Mouse (Mus musculus): Measurements from ENCODE around the gene Nat10.
A peak's percentile ranks its signal among the peaks of the same experiment; 100 is the strongest.

Gene Nat10

DNA sequence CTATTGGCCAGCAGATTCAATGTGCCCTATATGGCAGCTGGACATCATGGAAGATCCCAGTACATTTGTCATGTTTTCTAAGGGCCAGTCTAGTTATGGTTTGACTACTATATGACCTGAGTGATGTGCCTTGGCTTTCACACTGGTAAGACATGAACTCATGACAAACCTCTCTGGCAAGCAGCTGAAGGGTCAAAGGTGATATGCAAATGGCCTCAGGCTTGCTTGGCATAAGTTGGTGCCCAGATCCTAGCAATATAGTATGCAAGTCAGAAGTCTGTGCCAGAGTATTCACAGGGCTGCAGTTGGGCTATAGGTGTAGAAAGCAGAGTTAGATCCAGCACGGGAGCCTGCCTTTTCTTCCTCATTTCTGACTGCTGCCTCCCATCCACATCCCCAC lies 69.8 kb downstream of the Nat10 start:
- no peak for DNase-seq (ENCODE audit: low spot score in 2 of 2)

DNA sequence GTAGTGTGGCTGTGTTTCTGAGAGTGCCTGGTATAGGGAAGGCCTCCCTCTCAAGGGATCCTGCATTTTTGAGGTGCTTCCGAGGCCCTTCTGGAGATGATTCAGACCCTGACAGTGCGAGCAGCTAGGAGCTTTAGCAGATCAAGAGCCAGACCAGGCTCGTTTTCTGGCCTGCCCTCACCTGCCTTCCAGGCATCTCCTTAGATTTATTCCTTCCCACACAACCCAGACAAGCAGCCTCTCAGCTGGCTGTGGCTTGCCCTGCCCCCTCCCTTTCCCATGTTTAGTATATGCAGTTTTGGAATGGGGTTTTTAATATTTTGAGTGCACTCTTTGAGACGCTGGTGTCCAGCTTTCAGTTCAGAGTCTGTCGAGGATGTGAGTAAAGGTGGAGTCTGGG lies 70.2 kb downstream of the Nat10 start:
- DNase-seq (ENCODE audit: low spot score in 2 of 2), result no peak

DNA sequence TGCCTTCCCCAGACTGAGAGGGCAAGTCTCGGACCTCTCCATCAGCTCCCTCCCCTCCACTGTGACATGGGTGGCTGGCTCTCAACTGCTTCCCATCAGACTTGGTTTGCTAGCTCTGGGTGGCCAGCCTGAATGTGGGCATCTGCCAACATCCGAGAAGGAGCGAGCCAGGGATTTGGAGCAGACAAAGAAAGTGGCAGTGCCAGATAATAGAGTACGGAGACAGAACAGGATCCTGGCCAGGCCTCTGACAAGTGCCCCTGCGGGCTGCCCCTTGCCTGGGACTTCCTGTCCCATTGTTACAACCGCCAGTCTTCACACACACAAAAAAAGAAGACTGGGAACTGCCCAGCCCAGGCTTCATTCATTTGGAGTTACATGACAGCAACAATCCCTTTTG lies 70.6 kb downstream of the Nat10 start:
- peak; percentile 47 to 48 for DNase-seq (ENCODE audit: low spot score in 2 of 2)

DNA sequence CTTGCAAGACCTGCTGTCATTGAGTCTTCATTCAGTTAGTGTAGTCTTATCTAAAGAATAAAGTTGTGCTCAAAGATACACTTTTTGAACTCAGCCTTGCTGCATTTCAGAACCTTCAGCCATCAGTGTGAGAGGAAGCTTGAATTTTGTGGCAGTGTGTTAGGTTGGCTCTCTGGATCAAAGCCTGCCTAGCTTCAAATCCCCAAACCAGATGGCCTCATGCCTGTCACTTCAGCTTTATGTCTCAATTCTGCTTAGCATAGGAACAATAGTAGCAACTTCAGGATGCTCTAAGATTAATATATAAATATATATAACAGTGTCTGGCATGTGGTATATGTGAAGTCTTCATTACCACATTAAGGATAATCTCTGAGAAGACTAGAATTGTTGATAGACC lies 73.2 kb downstream of the Nat10 start:
- no peak for DNase-seq (ENCODE audit: low spot score in 2 of 2)

DNA sequence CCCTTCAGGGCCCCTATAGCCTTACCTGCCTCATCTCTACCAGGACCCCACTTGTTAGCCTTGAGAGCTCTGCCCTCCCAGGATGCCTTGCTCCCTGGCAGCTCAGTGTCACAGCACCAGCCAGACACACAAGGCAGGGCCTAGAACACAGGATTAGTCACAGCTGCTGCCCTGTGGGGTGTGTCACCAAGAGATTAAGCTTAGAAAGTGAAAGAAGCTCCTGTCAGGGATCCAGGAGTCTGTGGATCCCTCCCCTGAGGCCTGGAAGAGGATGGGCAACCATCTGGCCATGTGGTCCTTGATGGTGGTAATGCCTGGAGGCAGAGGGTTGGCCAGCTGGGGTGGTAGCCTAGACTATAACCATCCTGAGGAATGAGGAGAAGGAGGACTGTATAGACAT lies 73.9 kb downstream of the Nat10 start:
- no peak for DNase-seq (ENCODE audit: low spot score in 2 of 2)

GRCm38 (mm10) chr2:103685581-103685980 lies 75.5 kb downstream of the Nat10 start:
- DNase-seq (ENCODE audit: low spot score in 2 of 2), result no peak

DNA sequence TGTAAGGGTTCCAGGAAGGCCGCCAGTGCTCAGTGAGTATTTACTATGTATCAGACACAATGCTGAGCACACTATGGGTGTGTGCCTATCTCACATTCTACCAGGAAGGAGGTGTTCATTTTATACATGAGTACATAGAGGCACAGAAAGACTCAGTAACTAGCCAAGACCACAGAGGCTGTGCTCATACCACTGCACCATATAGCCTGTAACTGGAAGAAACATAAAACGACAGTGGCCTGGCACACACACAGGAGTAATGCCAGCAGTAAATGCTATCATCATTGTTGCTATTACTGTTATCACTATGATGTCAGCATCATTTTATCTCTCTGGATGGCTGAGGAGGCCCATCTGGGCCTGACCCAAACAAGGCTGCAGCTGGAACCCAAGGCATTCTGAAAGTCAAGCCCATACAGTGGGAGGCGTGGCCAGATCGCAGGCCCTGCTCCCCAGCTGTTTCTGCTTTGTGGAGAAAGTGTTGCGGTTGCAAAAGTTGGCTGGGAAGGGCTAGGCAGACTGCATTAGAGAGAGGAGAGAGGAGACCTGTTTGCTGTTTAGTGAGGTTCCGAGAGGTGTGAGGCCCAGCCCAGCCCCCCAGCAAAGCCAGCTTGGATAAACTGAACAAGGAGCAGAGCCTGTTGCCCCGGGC lies 76.0 kb downstream of the Nat10 start:
- DNase-seq (ENCODE audit: low spot score in 2 of 2), result no peak

GRCm38 (mm10) chr2:103684431-103684830 lies 76.6 kb downstream of the Nat10 start:
- DNase-seq (ENCODE audit: low spot score in 2 of 2), result no peak

DNA sequence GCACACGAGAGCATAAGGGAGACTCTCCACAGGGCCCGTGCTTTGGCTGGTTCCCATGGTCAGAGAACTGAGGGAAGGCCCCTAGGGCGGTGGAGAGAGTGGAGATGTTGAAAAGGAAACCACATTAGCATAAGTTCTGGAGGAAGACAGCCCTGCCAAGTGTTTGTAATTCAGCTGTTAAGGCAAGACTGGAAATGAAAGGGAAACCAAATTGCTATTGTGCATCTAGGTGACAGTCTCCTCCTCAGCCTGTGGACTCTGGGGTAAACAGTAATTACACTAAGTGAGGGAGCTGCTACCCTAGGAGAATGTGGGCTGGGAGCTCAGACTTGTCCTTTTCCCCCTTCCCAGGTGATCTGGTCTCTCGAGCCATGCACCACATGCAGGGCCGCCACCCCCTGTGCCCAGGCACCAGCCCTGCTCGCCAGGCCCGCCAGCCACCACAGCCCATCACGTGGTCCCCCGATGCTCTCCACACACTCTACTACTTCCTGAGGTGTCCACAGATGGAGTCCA lies 78.1 kb downstream of the Nat10 start:
- no peak for DNase-seq (ENCODE audit: low spot score in 2 of 2)

GRCm38 (mm10) chr2:103682261-103682722 lies 78.8 kb downstream of the Nat10 start:
- no peak for DNase-seq (ENCODE audit: low spot score in 2 of 2)

GRCm38 (mm10) chr2:103681149-103681548 lies 79.9 kb downstream of the Nat10 start:
- no peak for DNase-seq (ENCODE audit: low spot score in 2 of 2)

GRCm38 (mm10) chr2:103680364-103681110 lies 80.5 kb downstream of the Nat10 start:
- no peak for DNase-seq (ENCODE audit: low spot score in 2 of 2)

- no peak for DNase-seq (ENCODE audit: low spot score in 2 of 2)
Observed at GRCm38 (mm10) chr2:103678433-103678832, 82.6 kb downstream of the Nat10 start.

GRCm38 (mm10) chr2:103677614-103678369 lies 83.3 kb downstream of the Nat10 start:
- no peak for DNase-seq (ENCODE audit: low spot score in 2 of 2)

GRCm38 (mm10) chr2:103676808-103677207 lies 84.3 kb downstream of the Nat10 start:
- DNase-seq (ENCODE audit: low spot score in 2 of 2), result no peak

DNA sequence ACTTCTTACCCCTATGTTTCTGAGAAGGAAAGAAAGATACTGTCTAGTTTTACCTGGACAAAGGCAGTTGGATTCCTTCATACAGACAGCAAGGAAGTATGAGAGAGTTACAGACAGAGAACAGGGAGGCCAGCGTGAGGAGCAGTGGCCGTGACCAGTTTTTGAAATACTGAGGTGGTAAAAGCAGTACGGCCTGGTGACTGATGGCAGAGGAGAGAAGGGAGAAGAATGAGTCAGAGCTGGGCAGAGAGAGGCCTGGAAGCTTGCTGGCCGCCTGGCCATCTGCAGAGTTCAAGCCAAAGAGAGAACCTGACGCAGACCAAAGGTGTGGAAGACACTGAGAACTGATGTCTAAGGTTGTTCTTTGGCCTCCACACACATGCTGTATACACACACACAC lies 85.7 kb downstream of the Nat10 start:
- DNase-seq (ENCODE audit: low spot score in 2 of 2), result no peak

DNA sequence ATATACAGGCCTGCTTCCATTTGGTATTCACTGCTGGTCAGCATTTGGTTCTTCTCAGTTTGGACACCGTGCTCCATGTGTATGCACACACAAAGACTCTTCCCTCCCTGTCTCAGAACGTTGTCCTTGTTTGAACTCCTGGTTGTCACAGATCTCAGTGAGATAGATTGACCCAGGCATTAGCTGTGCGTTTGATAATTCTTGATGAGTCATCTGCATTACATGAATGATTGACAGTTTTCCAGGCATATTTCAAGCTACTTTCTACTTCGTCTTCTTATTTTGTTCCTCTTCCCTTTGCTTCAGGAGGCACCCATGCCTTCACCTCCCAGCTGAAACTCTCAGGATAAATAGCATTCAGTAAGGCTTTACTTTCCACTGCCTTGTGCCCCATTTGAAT lies 87.5 kb downstream of the Nat10 start:
- DNase-seq (ENCODE audit: low spot score in 2 of 2), result no peak

GRCm38 (mm10) chr2:103672573-103673119 lies 88.4 kb downstream of the Nat10 start:
- DNase-seq (ENCODE audit: low spot score in 2 of 2), result no peak
